Mouse (Mus musculus) adrenal gland, adult 2 months (tissue): ENCODE measurements at regions not wholly inside any gene's neighbourhood (a gene's known extent, or its start where the extent isn't known, plus 50 kb on each side); places are given as distances from the start of the nearest gene placed in this dataset.
A peak's percentile ranks its signal among the peaks of the same experiment; 100 is the strongest.

ENCODE experiments used
- DNase-seq: peaks from one replicate; pipeline ENCODE4 v3.0.0; 2021

DNA sequence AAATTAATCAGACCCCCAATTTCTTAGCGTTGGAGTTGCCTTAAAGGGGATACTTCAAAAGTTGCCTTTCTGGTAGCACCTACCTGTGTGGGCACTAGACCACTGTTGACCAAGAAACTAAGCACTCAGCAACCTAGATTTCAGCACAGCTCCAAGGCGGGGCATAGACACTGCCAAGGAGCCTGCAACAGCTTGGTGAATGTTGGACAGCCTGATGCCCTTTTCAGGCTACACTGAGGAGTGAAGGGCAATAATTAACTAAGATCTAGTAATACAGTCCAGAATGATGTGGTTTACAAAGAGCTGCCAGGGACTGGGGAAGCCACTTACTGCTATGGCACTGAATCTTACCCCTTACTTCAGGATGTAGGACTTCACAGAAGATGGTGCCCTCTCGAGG is 304.9 kb downstream of the Satb1 start:
- no peak for DNase-seq

DNA sequence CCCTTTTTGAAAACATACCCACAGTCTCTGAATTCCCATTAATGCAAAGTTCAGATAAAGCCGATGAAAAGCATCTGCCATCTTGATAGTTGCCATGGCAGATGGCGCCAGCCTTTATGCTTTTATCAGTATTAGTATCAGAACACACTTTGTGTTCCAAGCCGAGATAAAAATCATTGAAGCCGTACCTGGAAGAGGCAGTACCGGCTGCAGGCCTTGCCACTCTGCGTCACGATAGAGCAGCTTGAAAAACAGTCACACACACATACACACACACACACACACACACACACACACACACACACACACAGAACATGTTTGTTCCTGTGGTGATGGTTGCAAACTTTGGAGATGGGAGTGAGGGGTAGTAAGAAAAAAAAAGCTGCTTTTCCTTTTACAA is 306.2 kb downstream of the Satb1 start:
- no peak for DNase-seq

DNA sequence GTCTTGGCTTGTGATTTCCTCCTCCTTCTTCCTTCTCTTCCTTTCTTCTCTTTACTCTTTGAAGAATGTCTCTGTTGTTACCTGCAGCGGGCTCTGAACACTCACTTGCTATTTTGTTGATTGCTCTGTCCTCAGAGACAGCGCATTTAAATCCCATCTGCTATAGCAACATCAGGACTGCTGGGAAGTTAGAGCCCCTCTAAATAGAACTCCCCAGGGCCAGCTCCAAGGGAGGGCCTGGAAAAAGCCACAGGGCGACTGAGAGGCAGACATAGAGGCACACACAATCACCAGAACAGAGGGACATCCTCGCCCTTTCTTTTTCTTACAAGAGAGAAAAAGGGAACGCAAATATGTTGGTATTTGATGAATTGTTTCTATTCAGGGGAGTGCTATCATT is 306.6 kb downstream of the Satb1 start:
- no peak for DNase-seq

GRCm38 (mm10) chr17:51526021-51526420 is 307.1 kb downstream of the Satb1 start:
- no peak for DNase-seq

DNA sequence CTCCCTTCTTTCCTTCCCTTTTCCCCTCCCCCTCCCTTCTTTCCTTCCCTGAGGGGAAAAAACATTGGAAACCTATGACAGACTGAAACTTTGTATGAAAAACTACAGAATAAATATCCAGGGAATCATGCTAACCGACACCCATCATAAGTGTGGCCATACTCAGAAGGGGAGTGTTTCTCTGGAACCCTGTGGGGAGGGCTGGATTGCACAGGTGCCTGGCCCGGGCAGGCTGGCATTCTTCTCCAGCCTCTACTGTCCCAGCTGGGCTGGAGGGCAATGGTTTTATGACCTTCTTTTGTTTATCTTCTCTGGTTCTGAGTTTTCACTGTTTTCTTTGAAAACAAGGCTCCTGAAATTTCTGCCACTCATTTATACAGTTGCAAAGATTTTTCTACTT is 307.9 kb downstream of the Satb1 start:
- no peak for DNase-seq

- DNase-seq = no peak
Observed at GRCm38 (mm10) chr17:51511917-51512316, 321.2 kb downstream of the Satb1 start.

DNA sequence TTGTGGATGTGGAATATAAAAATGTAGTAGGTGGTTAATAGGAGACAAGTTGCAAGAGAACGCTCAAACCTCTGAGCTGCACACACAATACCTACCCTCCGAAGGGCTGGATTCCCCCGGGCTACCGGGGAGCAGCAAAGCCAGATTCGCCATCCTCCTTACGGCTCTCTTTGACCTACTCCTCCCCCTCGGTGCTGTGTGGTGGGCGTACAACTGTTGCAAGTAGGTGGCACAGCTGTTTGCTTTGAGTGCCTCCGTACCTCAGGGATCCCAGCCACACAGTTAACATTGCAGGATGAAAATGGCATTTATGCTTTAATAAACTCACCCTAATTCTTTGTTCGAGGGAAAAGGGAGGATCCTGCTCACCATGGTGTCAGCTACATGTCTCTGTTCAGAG is 321.6 kb upstream of the Tbc1d5 start:
- no peak for DNase-seq

GRCm38 (mm10) chr17:51499541-51499940 is 320.4 kb upstream of the Tbc1d5 start:
- DNase-seq = peak; percentile 14

DNA sequence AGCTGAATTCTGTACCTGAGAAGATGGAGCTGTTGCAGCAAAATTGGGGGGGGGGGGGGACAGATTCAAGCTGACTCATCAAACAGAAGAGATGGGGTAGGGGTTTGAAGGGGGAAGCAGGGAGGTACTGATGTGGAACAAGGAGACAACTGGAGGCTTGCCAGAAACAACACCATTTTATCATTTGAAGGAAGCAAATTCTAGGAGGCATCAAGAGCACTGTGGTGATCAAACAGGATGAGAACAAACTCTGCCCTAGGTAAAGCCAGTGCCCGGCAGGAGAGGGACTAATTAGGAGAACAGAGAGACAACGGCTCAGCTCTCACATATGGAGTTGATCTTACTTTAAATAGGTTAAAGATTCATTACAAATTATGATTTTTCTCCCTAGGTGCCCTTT is 315.9 kb upstream of the Tbc1d5 start:
- no peak for DNase-seq

GRCm38 (mm10) chr17:51489386-51489785 is 310.2 kb upstream of the Tbc1d5 start:
- no peak for DNase-seq

- DNase-seq = no peak
Observed at GRCm38 (mm10) chr17:51487918-51488445, 308.8 kb upstream of the Tbc1d5 start.

GRCm38 (mm10) chr17:51477810-51478209 is 298.7 kb upstream of the Tbc1d5 start:
- DNase-seq = no peak

DNA sequence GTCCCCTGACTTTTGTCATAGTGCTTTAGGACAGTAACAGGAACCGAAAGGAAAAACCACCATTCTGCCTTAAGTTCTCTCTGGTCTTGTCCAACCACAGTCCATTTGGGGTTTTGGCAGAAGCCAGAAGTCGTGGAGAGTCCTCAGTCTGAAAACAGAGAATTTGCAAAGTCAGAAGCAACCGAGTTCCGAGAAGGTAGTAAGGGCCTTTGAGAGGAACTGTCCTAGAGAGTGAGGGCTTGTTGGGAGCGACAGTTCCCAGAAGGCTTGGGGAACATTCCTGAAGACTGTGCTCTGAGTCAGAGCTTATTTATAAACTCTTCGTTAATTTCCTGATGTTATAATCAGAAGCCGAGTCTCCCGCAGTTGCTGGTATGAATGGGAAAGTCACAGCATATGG is 298.3 kb upstream of the Tbc1d5 start:
- no peak for DNase-seq

DNA sequence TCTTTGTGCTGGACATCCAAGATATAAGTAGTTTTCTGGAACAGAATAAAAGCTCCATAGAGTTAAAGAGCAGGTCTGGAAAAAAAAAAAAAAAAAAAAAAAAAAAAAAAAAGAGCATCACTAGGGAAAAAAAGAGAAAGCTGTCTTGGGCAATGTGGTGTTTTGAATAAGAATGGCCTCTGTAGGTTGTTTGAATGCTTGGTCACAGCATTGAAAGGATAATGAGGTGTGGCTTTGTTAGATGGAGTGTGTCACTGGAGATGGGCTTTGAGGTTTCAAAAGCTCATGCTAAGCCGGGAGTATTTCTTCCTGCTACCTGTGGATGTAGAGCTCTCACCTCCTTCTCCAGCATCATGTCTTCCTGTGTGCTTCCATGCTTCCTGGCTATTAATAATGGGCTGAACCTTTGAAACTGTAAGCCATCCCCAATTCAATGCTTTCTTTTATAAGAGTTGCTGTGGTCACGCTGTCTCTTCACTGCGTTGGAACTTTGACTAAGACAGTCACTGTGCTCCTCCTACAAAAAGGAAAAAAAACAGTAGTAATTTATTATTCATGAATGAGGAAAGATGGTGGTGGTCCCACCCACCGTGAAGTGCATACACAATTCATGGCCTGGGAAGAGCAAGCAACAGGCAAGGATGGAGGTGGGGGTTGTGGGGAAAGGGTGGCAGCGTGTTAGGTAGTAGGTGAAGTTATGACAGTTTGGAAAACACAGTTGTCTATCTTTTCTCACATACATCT is 283.2 kb upstream of the Tbc1d5 start:
- DNase-seq = no peak

DNA sequence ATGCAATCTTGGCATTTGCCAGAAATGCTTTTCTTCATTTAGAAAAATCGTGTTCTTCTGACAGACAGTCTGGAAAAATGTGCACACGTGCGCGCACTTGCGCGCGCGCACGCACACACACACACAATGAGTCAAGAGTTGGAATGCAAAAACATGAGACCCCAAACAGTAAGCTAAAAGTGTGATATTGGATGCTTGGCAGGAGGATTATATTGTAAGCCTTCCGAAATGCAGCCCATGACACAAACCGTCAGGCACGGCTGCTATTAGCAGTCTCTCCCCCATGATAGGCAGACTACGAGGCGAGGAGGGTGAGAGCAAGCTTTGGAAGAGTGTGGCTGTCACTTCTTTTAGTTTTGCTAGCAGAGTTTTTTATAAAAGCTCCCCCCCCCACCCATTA is 282.1 kb upstream of the Tbc1d5 start:
- no peak for DNase-seq

- DNase-seq = no peak
Observed at GRCm38 (mm10) chr17:51459119-51459518, 280.0 kb upstream of the Tbc1d5 start.

GRCm38 (mm10) chr17:51415746-51416145 is 236.6 kb upstream of the Tbc1d5 start:
- DNase-seq = no peak

- peak; percentile 9 for DNase-seq
Observed at GRCm38 (mm10) chr17:51414304-51414703, 235.2 kb upstream of the Tbc1d5 start.

GRCm38 (mm10) chr17:51413741-51414140 is 234.6 kb upstream of the Tbc1d5 start:
- no peak for DNase-seq

DNA sequence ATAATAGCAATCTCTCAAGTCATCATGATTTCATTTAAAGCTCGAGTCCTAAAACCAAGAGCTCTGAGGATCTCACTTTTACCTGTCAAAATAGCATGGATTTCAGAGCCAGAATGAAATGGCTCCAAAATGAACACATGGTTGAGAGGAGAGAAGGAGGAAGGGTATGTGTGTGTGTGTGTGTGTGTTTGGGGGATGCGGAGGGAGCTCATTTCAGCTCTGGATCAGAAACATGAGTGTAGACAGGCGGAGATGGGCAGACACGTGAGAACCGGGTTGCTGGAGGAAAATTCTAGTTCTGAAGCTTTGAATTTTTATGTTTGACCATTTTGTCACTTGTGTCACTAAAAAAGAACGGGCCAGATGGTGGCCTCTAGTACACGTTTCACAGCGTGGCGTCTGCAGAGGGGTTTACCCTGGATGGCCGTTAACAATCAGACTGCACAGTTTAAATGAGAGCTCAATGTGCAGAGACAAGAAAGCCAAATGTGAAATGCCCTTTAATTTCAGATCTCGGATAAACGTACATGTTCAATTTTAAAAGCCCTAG is 232.5 kb upstream of the Tbc1d5 start:
- no peak for DNase-seq

DNA sequence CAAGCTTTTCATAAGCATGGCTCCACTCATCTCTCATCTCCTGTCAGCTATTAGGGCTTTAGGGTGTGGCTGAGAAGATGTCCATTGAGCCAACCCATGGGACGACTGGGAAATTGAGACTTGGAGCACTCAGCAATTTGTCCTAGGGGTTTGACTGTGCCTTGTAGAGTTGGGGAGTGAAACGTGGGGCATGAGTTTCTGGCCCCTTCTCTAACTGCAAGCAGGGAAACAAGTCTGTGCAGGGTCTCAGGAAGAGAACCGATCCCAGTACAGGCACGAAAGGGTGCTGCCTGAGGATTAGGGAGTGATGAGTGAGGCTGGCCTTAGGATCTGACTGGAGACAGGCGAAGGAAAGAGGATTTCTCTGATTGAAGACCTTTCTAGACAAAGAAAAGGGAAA is 229.7 kb upstream of the Tbc1d5 start:
- DNase-seq = no peak

GRCm38 (mm10) chr17:51408367-51408766 is 229.2 kb upstream of the Tbc1d5 start:
- DNase-seq = no peak

DNA sequence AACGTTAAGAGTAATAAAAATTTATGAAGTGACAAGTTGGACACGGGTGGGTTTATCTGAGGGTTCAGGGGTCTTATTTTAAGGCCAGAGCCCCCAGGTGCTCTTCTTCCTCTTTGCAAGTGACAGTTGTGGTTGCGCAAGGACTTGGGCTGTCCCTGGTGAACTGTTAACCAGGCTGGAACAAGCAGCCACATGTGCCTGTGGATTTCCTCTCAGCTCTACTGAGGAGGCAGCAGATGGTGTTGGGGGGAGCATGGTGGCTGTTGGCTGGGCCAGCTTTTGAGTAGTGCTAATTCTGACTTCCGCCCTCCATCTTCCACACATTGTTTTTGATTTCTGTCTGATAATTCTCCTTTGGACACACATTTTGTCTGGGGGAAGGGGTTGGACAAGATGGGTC is 227.9 kb upstream of the Tbc1d5 start:
- DNase-seq = no peak

DNA sequence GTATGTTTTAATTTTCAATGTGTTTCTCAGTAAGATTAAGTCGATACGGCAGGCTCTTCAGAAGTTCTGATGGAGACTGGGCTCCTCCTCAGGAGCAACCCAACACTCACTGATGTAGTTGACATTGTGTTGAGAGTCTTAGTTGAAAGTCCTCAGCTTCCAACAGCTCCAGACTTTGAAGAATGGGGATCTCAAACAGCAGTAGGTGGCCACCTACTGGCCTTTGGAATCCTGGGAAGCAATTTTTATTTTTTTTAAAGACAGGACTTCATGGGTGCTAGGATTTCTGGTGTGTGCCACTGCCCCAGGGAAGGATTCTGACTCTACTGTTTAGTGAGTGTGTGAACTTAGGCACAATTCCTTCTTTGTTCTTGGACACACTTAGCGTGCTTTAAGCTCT is 225.9 kb upstream of the Tbc1d5 start:
- DNase-seq = no peak
